Mouse (Mus musculus) embryonic fibroblast, embryonic 13.5 days (primary cell): ENCODE measurements at regions not wholly inside any gene's neighbourhood (a gene's known extent, or its start where the extent isn't known, plus 50 kb on each side); places are given as distances from the start of the nearest gene placed in this dataset.

Source experiments
- CTCF ChIP-seq: IDR thresholded peaks from 2 replicates; pipeline ENCODE4 v1.5.1; 2011; ENCODE audit warnings: mild to moderate bottlenecking, control low read depth, low read length, moderate library complexity, borderline replicate concordance; ENCODE audit not compliant: insufficient read depth
- POLR2A ChIP-seq: IDR thresholded peaks from 2 replicates; pipeline ENCODE4 v1.6.1; 2011; ENCODE audit warnings: low read depth, mild to moderate bottlenecking, control low read depth, low read length, moderate library complexity

- TF ChIP-seq POLR2A (no peak), CTCF (no peak)
Measured at GRCm38 (mm10) chr15:8855511-8855910, 112.2 kb upstream of the Ranbp3l start.
